Mouse (Mus musculus) embryo, embryonic 10 days (tissue): Measurements from ENCODE around the gene Ccdc162.
"Not testable (repeated sequence)": the region's sequence is repeated elsewhere in the genome, so short reads cannot be mapped to it uniquely, and the experiment has no call there.

Source experiments
- DNase-seq: peaks from one replicate; pipeline ENCODE4 v3.0.0-alpha.2; 2015; ENCODE audit warnings: low spot score

Ccdc162 gene

GRCm38 (mm10) chr10:41697040-41697439 is 19.4 kb downstream of the Ccdc162 start:
- DNase-seq, result no peak

- DNase-seq, result no peak
Observed at GRCm38 (mm10) chr10:41690978-41691377, 25.5 kb downstream of the Ccdc162 start.

GRCm38 (mm10) chr10:41689941-41690887 is 26.2 kb downstream of the Ccdc162 start:
- peak; percentile 86 for DNase-seq

- peak; percentile 58 for DNase-seq
Observed at GRCm38 (mm10) chr10:41684548-41684996, 31.9 kb downstream of the Ccdc162 start.

GRCm38 (mm10) chr10:41682546-41683393 is 33.7 kb downstream of the Ccdc162 start:
- DNase-seq, result peak; percentile 89

- DNase-seq, result peak; percentile 81
Observed at GRCm38 (mm10) chr10:41678746-41679360, 37.6 kb downstream of the Ccdc162 start.

- DNase-seq, result no peak
Observed at GRCm38 (mm10) chr10:41677396-41677795, 39.0 kb downstream of the Ccdc162 start.

GRCm38 (mm10) chr10:41676661-41677061 is 39.8 kb downstream of the Ccdc162 start:
- no peak for DNase-seq

GRCm38 (mm10) chr10:41675842-41676571 is 40.4 kb downstream of the Ccdc162 start:
- DNase-seq, result no peak

GRCm38 (mm10) chr10:41675243-41675642 is 41.2 kb downstream of the Ccdc162 start:
- DNase-seq, result no peak

- DNase-seq, result no peak
Observed at GRCm38 (mm10) chr10:41674362-41674761, 42.1 kb downstream of the Ccdc162 start.

- DNase-seq, result no peak
Observed at GRCm38 (mm10) chr10:41670196-41670595, 46.2 kb downstream of the Ccdc162 start.

GRCm38 (mm10) chr10:41665498-41665897 is 50.9 kb downstream of the Ccdc162 start:
- DNase-seq, result no peak

GRCm38 (mm10) chr10:41659671-41660070 is 56.8 kb downstream of the Ccdc162 start:
- DNase-seq, result not testable (repeated sequence)

GRCm38 (mm10) chr10:41655684-41656083 is 60.8 kb downstream of the Ccdc162 start:
- DNase-seq, result not testable (repeated sequence)

GRCm38 (mm10) chr10:41652988-41653387 is 63.4 kb downstream of the Ccdc162 start:
- no peak for DNase-seq

- no peak for DNase-seq
Observed at GRCm38 (mm10) chr10:41652094-41652775, 64.2 kb downstream of the Ccdc162 start.

GRCm38 (mm10) chr10:41651532-41651931 is 64.9 kb downstream of the Ccdc162 start:
- no peak for DNase-seq

- no peak for DNase-seq
Observed at GRCm38 (mm10) chr10:41649186-41649585, 67.2 kb downstream of the Ccdc162 start.

- DNase-seq, result no peak
Observed at GRCm38 (mm10) chr10:41638776-41639175, 77.7 kb downstream of the Ccdc162 start.
